Mouse (Mus musculus): Measurements from ENCODE around the gene Xkrx.
"Not testable (repeated sequence)": the region's sequence is repeated elsewhere in the genome, so short reads cannot be mapped to it uniquely, and the experiment has no call there.

Xkrx gene

DNA sequence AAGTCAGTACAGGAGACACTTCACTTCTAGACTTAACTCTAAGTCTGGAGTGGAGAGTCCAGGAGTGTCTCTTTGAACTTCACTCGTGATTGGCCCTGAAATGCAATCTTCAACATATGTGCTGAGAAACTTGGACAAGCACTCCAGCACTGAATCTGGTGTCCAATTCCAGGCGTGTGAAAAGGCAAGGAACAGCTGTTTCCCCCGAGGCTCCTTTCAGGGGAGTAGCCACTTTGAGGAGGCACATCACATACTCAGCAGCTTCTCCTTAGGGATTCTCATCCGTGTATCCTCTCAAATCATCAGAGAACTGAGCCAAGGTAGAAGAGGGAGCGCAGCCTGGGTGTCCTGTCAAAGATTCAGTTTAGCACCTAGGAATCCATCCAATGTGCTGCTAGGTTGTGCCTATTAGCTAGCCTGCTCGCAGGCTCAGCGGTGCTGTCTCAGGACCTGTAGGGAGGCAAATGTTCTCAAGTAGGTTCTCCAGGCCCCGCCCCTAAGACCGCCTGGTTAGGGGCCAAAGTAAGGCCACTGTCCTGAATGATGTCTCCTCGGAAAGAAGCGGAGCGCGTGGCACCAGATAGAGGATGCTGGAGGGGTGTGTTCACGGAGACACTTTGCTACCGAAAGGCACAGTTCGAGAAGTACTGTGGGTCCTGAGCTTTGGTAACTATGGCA, at the start of gene Xkrx:
Gene Xkrx (minus strand): TSS at position 34 of the 678 bp plus-strand sequence.
- peak; percentile 6 for DNase-seq (ENCODE audit: low spot score)

DNA sequence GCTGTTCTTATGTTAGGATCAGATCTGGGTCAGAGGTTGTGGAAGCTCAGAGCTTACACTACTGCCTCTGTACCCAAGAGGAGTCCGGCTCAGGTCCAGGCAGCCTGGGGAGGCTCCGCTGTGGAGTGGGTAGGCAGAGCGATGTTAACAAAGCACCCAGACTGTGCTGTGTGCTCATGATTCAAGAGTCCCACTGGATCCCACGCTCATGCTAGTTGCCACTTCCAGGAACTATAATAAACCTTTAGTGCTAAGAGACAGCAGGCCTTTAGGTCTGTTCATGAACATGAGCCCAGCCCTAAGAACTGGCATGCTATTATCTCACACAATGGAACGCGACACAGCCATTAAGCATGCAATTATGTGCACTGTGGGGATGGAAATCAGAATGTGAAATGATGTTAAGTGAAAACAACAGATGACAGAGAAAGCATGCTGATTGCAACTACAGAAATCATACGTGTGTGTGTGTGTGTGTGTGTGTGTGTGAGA, 49.3 kb upstream of the Xkrx start:
- no peak for DNase-seq (ENCODE audit: low spot score)

DNA sequence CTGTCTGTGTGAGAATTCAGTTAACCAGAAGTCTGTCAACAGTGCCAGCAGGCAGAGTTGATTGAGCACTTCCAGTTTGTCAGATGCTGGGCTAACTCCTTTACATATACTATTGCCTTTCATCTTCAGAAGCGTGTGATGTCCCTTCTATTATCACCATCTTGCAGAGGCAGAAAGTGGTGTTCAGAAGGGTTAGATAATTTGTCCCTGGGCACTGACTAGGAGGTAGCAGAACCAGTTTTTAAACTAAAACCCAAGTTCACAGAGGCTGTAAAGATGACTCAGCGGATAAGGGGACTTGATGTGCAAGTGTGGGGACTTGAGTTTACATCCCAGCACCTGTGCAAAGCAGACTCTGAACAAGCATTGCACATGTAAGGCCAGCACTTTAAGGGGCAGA, 46.6 kb upstream of the Xkrx start:
- DNase-seq (ENCODE audit: low spot score) = no peak

GRCm38 (mm10) chrX:134187201-134187600, 25.3 kb upstream of the Xkrx start, which contains the start of gene Arl13a:
Gene Arl13a, plus strand, starts transcription at chrX:134187501.
- not testable (repeated sequence) for DNase-seq (ENCODE audit: low spot score)

- no peak for DNase-seq (ENCODE audit: low spot score)
These were observed 12.8 kb upstream of the Xkrx start for GRCm38 (mm10) chrX:134174699-134175098.

DNA sequence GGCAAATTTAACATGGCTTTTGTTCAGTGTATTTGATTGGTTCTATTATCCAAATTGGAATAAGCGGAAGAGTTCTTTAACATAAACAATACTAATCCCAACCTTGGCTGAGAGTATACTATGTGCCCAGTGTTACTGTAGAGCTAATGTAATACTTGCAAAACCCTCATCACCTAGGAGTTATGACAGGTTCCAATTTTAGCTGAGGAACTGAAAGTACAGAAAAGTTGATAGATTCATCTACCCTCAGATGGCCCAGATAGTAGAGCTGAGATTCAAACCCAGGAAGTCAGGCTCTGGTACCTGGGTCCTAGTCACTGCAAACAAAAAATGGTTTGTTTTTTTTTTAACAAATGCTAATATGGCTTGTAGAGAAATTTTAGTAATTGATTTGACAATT, 8.7 kb upstream of the Xkrx start:
- DNase-seq (ENCODE audit: low spot score) = no peak

- DNase-seq (ENCODE audit: low spot score) = no peak
These were observed 1.6 kb upstream of the Xkrx start for GRCm38 (mm10) chrX:134163484-134163883.

DNA sequence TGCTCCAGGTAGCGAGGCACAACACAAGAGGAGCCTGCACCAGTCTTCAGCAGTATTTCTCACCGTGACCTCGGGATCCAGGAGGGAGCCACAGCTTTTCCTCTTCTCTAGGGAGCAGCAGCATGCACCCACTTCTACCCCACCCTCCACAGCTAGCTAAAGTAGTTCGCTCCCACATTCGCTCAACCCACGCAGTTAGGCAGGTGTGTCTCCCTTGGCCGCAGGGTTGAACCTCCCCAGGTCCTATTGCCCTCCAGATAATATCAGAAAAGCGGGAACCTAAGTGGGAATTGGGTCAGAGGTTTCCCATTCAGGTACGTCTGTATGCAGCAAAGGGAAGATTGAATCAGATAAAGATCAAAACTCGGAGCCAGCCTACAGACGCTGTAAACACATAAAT, 950 bp upstream of the Xkrx start:
- DNase-seq (ENCODE audit: low spot score) = peak; percentile 7

DNA sequence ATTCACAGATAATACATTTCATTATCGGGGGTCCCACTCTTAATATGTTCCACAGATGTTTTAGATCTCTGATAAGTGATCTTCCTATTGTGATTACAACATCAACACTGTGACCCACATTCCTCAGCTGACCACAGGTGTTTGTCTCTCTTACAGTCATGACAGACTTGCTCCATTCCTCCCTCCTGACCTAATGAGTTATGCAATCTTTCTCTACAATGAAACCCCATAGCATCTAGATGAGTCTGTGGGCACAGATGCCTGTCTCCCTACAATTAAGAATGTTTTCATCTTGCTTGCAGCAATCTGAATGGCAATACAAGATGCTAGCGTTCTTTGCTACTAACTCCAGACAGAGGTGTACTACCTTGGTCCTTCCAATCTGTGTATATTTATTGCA, 1.4 kb downstream of the Xkrx start:
- DNase-seq (ENCODE audit: low spot score) = no peak

DNA sequence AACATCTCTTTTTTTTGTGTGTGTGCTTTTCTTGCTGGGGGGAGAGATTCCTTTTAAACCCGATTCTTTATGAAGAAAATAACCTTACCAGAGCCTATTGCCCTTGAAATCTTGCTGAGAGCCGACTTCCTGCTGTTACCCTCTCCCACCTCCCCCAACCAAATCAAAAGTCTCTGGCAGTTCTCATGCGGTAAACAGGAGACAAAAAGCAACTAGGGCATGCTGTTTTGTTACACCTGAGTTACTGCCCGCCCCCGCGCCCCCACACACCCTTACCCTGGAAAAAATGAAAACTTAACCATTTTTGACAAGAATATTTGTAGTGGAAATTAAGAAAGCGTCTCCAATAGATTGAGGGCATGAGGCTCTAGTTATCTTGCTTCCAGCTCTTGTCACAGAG, 3.7 kb downstream of the Xkrx start:
- DNase-seq (ENCODE audit: low spot score) = no peak

GRCm38 (mm10) chrX:134141986-134142385, 19.9 kb downstream of the Xkrx start:
- no peak for DNase-seq (ENCODE audit: low spot score)

DNA sequence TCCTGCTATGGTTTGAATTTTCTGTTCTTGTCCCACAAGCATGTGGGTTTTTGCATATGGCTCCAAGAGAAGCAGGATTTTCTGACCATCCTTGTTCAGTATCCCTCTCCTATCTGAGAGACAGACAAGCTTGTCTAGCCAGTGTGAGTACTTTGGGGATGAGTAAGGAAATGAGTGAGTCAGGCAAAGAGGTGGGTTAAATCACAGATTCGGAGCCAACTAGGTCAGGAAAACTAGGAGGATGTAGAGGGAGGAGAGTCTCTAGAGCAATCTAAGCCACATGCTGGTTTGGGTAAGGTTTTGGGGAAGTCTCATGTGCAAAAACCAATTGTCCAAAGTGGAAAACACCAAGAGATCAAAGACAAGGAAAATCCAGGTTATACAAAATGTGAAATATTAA, 20.3 kb downstream of the Xkrx start:
- DNase-seq (ENCODE audit: low spot score) = no peak

DNA sequence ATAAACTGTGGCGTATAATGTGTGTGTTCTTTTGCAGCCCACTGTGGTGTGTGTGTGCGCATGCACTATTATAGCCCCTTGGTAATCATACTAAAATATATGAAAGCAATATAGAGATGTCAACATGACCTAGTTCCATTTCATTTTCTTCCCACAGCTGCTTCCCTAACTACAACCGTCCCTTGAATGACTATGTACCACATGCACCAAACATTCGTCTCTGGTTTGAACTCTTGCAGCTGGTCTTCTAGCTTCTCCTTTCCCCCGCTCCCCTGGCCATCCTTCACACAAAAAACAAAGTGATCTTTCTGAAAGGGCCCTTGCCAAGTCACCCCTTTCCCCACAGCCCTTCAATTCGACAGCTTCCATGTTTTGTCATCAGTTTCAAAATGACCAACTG, 21.9 kb downstream of the Xkrx start:
- no peak for DNase-seq (ENCODE audit: low spot score)

DNA sequence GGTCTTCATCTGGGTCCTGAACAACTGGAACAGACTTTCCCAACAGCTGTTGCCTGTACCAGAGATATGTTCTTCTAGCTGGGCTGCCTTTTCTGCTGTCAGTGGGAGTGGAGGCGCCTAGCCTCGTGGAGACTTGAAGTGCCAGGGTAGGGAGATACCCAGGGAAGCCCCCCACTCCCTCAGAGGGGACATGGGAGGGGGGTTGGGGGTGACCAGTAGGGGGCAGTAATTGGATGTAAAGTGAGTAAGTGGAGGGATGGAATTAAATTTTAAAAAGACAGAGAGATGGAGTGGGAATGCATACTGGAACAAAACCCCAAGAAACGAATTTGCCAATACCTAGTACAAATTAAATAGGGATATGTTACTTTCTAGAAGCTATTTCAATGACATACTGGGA, 28.1 kb downstream of the Xkrx start:
- no peak for DNase-seq (ENCODE audit: low spot score)

DNA sequence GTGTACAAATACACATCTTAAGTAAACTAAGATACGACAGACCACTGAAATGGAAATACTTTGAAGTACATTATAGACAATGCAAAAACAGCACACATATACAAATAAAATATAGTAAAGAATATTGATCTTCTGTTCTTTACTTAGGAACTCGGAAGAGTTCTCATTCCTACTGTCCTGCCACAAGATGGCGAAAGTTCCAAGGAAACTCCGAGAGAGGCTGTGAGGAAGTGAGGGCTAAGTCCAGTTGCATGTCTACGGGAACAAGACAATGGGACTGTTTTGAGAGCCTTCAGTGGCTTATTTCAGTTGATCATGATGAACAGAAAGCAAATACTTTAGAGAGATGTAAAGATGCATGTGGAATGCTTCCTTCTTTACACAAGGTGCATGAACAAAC, 29.6 kb downstream of the Xkrx start:
- peak; percentile 16 for DNase-seq (ENCODE audit: low spot score)

DNA sequence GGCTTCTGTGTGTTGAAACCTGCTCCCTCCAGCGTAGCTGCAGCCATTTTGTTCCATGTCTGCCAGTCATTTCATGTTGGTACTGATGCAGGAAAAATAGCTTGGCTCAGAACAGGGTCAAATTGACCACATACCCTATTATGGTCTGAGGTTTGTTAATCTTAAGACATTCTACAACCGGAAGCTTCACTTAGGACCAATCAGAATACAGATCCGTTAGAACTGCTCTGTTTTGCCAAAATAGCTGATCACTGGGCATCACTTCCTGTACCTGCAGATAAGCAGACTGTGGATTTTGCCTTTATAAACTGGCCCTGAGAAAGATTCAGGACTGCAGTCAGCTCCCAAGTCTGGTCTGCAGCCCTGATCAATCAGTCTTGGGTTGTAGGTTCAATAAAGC, 33.3 kb downstream of the Xkrx start:
- DNase-seq (ENCODE audit: low spot score) = no peak

DNA sequence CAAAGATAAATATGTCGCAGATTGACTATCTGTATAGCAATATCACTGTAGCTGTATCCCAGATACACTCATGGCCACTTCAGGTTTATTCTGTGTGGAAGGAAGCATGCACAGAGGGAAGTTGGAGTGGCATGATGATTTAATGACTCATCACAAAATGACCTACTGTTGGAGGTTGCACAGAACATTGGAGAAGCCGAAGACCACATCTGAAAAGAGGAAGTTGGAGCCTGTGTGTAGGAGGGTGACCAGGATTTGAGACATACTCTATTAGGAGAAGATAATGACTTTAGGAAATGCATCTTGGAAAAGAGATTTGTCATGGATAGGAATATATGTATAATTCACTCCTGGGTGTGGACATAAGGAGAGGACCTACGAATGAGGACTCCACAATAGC, 45.5 kb downstream of the Xkrx start:
- DNase-seq (ENCODE audit: low spot score) = no peak

GRCm38 (mm10) chrX:134111767-134112166, 50.1 kb downstream of the Xkrx start:
- no peak for DNase-seq (ENCODE audit: low spot score)

DNA sequence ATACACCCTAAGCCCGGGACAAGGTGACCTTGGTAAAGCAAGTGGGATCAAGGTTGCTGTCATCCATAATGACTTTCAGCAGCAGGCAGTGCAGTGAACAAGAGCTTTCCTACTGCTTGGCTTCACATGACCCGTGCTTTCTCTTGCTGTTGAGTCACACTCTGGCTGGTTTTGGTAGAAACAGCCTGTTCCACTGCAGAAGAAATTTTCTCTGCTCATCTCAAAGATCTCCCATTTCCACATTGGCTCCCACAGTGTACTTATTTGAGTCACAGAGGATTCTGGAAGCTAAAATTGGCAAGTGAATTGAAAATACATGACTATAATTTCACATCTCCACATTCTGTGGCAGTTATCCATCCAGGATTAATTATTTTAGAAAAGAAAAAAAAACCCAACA, 59.2 kb downstream of the Xkrx start:
- DNase-seq (ENCODE audit: low spot score) = no peak

Measured in urinary bladder, postnatal 14 days (tissue).